Mouse (Mus musculus): ENCODE data around the gene Cep57.
"Not testable (repeated sequence)": the region's sequence is repeated elsewhere in the genome, so short reads cannot be mapped to it uniquely, and the experiment has no call there.

Cep57 gene

GRCm38 (mm10) chr9:13794756-13795155 is 32.2 kb downstream of the Cep57 start:
- no peak for DNase-seq (ENCODE audit: low read depth in 1 of 2, low spot score in 2 of 2)

- DNase-seq (ENCODE audit: low read depth in 1 of 2, low spot score in 2 of 2) = no peak
Observed at GRCm38 (mm10) chr9:13794302-13794701, 32.6 kb downstream of the Cep57 start.

- DNase-seq (ENCODE audit: low read depth in 1 of 2, low spot score in 2 of 2) = not testable (repeated sequence)
Observed at GRCm38 (mm10) chr9:13790864-13791263, 36.0 kb downstream of the Cep57 start.

GRCm38 (mm10) chr9:13781985-13782384 is 44.9 kb downstream of the Cep57 start:
- DNase-seq (ENCODE audit: low read depth in 1 of 2, low spot score in 2 of 2) = no peak

GRCm38 (mm10) chr9:13774732-13775131 is 52.2 kb downstream of the Cep57 start:
- DNase-seq (ENCODE audit: low read depth in 1 of 2, low spot score in 2 of 2) = no peak

- no peak for DNase-seq (ENCODE audit: low read depth in 1 of 2, low spot score in 2 of 2)
Observed at GRCm38 (mm10) chr9:13766570-13766969, 60.3 kb downstream of the Cep57 start.

GRCm38 (mm10) chr9:13765624-13766023 is 61.3 kb downstream of the Cep57 start:
- no peak for DNase-seq (ENCODE audit: low read depth in 1 of 2, low spot score in 2 of 2)

- no peak for DNase-seq (ENCODE audit: low read depth in 1 of 2, low spot score in 2 of 2)
Observed at GRCm38 (mm10) chr9:13760430-13760829, 66.5 kb downstream of the Cep57 start.

All from monocyte, adult 2 months (primary cell).